Mouse (Mus musculus) ES-E14 (cell line): ENCODE measurements around the gene Coq4.

Source experiments
- HCFC1 ChIP-seq: IDR thresholded peaks from 2 replicates; pipeline ENCODE4 v1.6.1; 2012; ENCODE audit warnings: low read length, inconsistent platforms, borderline replicate concordance; ENCODE audit not compliant: insufficient read depth
- MAFK ChIP-seq: IDR thresholded peaks from 2 replicates; pipeline ENCODE4 v1.6.1; 2014; ENCODE audit warnings: mild to moderate bottlenecking, low read depth, low read length, inconsistent platforms; ENCODE audit not compliant: insufficient read depth
- ZC3H11A ChIP-seq: IDR thresholded peaks from 2 replicates; pipeline ENCODE4 v1.6.1; 2012; ENCODE audit warnings: low read depth, mild to moderate bottlenecking, inconsistent platforms, low read length, borderline replicate concordance
- ZNF384 ChIP-seq: IDR thresholded peaks from 2 replicates; pipeline ENCODE4 v1.6.1; 2012; ENCODE audit warnings: low read depth, low read length, inconsistent platforms

- TF ChIP-seq MAFK (no peak), ZC3H11A (no peak), ZNF384 (no peak), HCFC1 (no peak)
Measured at GRCm38 (mm10) chr2:29738799-29739198, 48.5 kb upstream of the Coq4 start.
